Mouse (Mus musculus): ENCODE data around the gene Car4.

Car4 gene

DNA sequence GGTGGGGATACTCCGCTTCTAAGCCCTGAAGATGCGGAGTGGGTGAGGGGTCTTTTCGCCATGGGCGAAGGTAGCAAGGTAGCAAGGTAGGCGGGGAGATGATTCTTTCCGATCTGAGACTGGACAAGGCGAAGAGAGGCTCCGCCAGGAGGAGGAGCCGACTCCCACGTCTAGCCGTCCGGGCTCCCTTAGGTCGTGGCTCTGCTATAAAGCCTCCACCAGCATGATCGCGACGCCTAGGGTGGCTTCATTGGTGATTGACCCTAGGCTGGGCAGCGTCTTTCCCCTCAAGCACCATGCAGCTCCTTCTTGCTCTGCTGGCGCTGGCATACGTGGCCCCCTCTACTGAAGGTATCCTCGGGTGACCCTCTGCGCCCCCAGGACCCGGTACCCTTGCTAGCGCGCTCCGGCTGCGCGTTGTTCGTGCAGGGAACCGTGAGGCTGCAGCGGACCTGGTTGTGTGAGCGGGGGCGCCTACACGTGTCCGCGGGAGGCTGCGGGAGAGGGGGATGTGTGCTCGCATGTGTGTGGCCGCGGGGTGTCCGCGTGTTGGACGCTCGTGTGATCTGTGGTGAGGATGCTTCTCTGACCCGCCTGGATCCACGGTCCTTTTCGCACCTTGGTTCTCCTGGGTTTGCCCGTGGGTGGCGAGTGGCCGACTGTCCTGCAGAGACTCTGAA lies at the start of gene Car4:
Gene Car4, plus strand, starts transcription at position 196 of the 680 bp plus-strand sequence.
- peak; percentile 81 for DNase-seq

DNA sequence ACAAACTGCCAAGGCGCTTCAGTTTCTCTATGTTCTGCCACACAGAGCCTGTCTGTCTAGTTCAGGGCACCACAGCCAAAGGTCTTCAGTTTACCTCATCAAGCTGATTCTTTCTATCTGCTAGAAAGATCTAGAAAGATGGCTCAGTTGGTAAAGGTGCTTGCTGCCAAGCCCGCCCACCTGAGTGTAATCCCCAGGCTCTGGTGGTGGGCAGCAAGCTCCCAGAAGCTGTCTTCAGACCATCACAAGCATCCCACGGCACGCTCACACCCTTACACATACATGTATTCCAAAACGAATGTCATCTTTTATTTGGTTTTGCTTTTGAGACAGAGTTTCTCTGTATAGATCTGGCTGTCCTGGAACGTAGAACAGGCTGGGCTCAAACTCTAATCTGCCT lies 49.1 kb upstream of the Car4 start:
- DNase-seq: no peak

DNA sequence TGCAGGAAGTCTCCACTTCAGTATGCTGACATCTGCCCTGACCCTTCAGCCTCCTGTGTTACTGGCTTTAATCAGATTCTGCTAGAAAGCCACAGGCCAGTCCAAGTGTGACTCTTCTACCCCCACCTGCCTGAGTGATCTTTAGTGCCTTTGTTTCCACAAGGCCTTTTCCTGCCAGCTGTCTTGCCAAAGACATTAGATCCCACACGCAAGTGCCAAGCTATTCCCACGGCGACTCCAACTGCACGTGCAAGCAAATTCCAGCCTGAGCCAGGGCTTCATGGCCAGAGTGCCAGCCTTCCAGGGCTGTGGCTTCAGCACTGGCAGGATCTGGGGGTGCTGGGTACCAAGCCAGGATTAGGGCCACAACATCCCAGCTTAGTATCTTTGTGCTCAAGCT lies 47.2 kb upstream of the Car4 start:
- DNase-seq: no peak

DNA sequence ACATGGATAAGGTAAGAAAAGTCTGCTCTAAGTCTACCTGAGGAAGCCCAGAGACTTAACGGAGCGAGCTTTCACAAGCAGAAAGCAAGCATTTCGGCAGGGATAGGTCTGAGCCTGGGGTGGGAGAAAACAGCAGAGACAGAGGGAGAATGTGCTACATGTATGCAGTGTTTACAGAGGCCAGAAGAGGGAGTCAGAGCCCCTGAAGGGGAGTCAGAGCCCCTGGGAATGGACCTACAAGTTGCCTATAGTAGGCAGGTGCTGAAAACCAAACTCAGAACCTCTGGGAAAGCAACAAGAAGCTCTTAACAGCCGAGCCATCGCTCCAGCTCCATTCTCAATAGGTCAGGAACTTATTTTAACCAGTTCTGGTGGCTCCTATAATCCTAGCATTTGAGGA lies 42.9 kb upstream of the Car4 start:
- DNase-seq: no peak

DNA sequence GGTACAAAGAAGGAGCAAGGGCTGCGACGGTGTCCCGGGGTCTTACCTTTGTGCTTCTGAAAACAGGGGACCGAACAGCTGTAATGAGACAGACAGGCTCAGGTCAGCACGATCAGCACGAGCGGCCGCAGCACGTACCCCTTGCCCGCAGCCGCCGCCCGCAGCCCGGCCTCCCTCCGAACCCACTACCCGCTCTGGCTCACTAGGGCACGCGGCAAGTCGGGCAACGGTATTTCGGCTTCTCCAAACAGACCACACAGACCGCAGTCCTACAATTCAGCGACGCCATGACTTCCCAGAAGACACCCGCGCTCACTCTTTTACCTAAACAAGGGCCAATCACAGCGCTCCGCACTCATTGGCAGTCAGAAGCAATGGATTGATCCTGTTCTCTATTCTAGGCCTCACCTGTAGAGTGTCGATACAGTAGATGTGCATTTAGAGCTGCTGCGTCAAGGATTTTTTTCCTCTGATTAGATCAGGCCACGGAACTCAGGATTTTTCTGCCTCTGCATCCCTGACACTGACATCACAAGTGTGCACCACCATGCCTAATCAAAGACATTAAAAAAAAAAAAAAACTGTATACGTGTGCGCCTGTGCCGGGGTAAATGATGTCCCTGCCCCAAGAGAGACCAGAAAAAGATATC lies 41.4 kb upstream of the Car4 start, which contains the start of gene Znhit3:
Gene Znhit3, minus strand, starts transcription at position 314 of the 650 bp plus-strand sequence.
- peak; percentile 94 for DNase-seq

DNA sequence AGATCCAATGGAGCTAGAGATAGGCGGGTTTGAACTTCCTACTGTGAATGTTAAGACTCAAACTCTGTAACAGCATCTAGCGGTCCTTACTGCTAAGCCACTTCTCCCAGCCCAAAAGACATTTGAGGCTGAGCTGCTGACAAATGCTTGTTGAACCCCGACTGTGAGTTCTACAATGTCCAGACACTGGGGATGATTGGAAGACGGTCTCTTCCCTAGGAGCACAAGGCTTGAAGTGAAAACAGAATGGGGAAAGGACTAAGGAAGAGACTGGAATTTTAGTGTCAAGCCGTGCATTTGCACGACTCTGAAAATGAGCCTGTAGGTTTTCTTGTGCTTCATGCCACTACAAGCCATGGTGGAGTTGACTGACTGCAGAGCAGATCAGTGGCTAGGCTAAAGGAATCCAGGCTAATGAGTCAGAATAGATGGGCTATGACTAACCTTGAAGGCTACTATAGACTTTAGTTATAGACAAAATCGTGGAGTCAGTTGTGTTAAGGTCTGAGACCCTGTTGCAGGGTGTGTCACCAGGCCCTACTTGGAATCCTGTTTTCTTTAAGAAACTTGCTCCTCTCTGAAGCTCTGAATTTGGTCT lies 40.8 kb upstream of the Car4 start:
- DNase-seq: no peak

DNA sequence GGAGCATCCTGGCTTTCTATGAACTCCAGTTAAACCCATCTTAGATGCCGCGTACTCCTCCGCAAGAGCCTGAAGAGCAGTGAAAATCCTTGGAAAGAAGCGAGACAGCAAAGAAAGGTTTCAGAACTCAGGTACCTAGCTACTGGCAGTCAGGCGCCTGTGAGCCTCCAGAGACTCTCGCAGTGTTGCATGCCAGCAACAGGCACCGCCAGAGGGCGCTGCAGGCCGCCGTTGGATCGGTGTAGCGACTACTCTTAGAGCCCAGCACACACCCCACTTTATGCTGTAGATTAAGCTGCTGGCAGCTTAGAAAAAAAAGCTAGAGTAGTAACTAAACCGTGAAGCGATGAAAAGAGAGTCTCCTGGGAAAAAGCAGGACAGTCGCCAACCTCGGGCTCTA lies 39.2 kb upstream of the Car4 start:
- DNase-seq: peak; percentile 94

DNA sequence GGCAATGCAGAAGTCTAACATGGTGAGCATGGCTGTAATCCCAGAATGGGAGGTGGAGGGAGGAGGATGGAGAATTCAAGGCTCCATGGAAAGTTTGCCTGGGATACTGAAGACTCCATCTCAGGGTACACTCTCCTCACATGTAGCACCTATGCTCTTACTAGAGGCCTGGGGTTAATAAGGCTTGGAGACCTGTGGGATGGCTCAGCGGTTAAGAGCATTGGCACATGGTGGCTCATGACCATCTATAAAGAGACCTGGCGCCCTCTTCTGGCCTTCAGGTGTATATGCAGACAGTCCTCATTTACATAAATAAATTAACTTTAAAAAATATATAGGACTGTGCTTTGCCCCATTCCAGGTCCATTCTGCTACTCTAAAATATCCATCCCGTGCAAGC lies 38.3 kb upstream of the Car4 start:
- DNase-seq: peak; percentile 38

DNA sequence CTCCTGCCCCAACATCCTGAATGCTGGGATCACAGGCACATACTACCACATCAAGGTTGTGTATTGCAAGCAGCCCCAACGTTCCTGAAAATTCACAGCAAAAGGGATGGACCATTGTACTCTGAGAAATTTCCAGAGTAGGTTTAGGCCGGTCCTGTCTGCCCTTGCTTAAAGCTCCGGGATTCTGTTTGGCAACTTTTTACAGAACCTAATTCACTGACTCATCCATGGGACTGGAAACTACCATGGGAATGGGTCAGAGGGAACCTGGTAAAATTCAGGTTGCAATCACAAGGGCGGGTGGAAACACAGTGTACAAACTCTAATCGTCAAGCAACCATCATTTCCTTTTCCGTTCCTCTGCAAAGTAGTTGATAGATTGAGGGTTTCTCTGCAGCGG lies 37.6 kb upstream of the Car4 start:
- DNase-seq: no peak

DNA sequence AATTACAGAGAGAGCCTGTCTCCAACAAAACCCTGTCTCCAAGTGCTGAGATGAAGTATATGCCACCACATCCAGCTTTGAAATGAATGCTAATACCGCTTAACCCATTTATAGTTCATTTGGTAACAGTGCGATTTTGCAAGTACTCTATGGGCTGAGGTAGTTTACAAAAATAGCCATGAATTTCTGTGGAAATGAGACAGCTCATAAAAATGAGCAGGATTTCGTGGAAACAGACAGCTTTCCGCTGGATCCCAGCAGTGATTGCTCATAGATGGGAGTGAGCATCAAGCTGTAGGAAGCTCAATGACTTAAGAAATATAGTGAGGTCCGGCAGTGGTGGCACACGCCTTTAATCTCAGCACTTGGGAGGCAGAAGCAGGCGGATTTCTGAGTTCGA lies 36.6 kb upstream of the Car4 start:
- DNase-seq: no peak

DNA sequence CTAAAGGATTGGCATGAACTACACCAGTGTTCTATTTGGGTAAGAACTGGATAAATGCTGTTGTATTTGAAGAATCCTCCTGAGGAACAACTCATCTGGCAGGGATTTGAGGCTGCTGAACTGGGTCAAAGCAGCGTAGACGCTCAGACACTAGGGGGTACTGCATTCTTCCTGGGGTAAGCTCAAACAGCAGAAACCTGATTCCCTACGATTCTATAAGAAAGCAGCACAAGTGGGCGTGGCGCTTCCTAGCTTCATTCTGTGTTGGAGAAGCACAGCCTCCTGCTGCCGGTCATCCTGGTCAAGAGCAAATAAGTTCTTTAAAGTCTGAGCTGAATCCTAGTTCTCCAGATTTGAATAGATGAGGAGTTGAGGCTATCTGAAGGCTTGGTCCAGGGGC lies 25.3 kb upstream of the Car4 start:
- no peak for DNase-seq

DNA sequence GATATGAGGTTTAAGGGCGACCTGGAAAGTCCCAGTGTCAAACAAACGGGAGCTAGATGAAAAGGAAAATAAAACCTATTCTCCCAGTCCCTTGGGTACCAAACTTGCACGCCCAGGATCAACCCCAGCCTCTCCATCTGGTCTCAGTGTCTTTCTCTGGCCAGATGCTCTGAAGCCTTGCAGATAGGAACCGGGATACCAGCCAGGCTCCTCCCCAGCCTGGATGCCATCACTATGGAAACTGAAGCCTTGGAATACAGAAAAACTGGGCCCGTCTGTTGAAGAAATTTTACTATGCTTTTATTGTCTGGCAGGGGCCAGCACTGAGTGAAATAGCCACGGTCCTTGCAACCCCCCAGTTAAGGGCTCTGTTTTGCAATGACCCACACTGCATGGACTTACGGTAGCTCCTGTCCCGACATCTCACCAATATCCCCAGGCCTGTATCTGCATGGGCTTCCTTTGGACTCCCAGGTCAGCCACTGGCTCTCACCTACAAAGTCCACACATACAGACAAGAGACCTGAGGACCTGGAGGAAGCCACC lies 18.0 kb upstream of the Car4 start:
- no peak for DNase-seq

DNA sequence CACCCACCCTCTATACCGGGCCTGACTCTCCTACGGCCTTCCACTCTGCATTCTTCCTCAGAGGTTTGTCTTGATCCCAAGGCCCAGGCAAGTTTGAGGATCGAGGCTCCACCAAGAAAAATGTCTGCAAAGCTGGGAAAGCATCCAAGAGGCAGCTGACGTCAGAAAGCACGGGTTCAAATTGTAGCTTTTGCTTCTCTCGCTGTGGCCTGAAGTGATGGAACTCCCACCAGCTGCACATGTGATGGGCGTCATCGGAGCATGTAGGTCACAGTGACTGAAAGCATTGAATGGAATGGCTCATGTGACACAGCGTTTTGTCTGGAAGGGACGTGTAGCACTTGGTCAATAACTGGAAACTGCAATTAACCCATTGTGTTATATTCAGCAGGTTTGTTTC lies 17.4 kb upstream of the Car4 start:
- no peak for DNase-seq

DNA sequence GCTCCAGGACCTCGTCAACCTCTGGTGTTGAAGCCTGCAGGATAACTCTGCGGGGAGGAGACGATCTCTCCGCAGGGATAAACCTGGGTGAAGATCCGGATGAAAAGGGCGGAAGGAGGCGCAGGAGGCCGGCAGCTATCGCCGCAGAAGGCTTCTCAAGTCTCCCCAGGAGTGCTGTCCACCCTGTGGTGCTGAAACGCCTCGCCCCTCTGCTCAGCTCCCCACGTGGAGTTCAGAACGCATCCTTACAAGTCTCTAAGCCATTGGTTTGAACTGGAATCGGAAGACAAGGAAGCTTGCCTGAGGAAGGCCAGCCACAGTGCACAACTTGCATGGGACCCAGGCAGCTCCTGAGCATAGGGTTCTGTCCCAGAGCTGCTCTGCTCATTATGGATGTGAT lies 13.6 kb upstream of the Car4 start:
- DNase-seq: no peak

DNA sequence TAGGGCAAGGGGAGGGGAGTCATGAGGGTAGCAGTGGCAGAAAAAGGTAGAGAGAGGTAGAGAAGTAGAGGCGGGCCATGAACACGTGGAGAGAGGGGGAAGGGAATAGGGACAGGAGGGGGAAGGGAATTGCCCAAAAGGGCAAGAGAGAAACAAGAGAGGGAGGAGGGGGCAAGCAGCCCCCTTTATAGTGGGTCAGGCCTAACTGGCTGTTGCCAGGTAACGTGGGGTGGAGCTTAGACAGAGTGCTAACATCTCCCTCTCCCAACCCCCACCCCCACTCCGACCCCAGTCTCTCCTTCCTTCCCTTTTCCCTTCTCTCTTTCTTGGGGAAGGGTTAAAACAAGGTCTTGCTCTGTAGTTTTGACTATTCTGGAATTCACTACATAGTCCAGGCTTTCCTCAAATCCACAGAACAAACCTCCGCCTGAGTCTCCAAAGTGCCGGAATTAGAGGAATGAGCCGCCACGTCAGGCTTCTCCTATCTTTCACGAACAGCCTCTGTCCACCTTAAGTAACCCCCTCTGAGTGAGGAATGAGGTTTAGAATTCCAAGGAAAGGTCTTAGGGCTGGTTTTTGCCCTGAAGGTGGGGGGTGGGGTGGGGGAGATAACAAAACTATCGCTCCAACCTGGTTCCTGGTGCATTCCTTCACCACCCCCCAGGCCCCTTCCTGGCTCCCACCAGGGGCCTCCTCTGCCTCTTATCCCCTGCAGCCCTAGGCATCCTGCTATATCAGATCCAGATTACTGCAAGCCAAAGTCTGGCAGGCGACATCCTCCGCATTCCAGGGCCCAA lies 12.7 kb upstream of the Car4 start:
- DNase-seq: no peak

DNA sequence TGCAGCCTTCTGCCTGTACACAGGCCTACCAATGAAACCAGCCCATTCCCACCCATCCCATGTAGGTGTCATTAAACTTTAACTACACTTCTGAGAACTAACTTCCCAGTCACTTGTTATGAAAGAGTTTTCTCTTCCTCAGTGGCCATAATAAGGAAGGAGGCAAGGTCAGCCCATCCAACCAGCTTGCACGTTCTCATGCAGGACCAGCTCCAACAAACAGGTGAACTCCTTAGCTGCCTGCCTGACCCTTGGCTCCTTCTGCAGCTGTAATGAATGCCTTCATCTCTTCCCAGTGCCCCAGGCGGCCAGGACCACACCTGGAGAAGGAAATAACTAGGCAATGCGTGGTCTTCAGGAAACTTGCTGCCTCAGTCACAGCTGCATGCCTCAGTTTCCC lies 11.7 kb upstream of the Car4 start:
- no peak for DNase-seq

DNA sequence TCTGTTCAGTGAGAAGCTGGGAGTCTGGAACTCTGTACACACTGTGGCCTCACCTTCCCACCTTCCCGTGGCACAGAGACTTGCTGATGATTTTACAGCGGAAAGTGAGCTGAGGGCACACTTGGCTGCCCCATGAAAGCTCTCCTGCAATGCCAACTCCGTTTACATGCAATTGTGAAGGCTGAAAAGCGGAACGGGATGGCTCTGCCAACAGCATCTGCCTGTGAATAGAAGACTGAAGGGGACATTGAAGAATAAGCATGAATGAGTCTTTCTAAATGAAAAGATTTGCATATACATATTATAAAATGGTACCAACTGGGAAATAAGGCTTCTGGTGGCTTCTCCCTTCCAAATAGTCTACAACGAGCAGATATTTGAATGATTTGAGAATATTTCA lies 10.4 kb upstream of the Car4 start:
- no peak for DNase-seq

DNA sequence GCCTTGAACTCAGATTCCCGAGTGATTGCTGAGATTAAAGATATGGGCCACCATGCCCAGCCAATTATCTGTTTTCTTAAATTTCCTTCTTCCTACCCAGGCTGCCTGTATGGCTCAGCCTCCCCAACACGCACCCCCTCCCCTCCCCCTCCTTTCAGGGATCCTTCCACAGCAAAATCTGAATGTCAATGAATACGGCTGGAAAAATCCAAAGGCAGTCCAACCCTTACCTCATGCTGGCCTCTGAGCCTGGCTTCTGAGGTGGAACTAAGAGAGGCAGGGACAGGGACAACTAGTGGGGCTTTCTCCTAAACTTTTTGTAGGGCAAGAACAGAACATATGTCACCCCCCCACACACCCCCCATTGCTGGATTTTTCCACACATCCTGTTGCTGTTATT lies 9.5 kb upstream of the Car4 start:
- no peak for DNase-seq

DNA sequence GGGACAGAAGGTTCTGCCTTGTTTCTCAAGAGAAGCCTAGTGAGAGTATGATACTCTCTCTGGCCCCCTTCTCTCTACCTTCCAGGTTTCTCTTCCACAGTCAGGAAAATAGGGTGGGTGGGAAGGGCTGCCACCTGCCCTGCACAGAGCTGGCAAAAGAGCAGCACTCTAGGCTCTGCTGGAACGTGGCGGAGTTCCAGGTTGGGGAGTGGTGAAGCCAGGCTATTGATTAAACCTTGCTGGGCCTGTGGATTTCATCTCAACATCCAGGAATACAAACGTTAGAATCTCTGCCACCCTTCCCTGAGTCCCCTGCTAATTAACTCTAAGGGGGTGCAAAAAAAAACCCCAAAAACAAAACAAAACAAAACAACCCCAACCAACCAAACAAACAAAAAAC lies 9.1 kb upstream of the Car4 start:
- no peak for DNase-seq

DNA sequence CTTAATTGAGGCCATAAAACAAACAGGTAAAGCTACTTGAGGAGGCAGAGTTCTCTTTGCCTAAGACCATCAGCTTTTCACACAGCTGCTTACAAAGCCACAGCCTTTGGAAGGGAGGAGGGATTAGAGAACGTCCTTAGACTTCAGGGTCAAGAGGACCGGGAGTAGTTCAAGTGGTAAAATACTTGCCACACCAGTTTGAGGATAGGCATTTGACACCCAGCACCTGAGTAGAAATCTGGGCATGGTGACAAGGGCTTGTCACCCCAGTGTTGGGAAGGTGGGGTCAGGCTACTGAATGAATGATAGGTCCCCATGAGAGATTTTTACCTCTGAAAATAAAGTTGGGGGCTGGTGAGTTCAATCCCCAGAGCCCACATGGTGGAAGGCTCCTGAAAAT lies 5.0 kb upstream of the Car4 start:
- DNase-seq: no peak

DNA sequence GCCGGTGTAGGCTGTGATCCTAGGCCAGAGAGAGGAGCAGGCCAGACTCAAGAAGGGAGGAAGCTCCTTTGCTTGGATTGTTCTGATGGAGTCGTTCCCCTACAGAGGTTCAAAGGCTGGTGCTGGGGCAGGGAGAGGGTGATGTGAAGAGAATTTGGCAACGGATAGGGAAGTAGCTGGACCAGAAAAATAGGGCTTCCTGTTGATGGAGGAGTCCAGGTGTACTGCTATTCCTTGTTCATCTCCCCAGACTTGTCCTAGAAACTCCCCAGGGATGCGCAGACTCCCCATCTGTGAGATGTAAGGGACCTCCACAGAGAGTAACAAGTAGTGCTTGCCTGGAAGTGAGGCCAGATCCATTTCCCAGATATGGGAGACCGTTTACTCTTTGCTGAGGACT lies 1.2 kb upstream of the Car4 start:
- peak; percentile 51 for DNase-seq

DNA sequence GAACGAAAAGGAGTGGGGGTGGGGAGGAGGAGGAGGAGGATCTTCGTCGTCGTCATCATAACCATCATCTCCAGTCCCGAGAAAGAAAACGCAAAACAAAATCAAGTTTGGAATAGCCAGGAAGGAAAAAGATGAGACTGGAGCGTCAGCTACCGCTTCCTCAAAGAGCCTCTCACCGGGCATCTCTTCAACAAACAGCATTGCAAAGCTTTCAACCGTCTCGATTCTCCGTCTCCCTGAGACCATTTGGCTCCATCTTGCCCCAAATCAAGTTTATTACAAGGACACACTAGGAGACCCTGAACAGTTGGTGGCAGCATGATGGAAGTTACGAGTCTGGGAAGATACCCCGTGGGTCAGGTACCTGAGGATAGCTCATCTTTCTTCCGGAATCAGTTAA lies 415 bp upstream of the Car4 start:
- DNase-seq: no peak

DNA sequence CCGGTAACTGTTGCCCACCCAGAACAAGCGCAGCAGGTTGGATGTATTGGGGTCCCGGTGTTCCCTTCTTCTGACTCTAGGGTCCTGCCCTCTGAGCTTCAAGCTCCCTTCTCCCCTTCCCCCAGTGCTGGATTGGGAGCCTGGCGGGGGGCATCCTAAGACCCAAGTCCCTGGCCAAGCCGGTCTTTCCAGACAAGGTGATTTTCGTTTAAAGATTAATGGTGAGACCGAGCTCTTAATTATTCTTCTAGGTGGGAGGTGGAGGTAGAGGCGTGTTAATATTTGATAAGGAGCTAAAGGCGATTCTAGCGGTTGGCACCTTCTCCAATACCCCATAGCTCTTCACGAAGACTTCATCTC lies 665 bp downstream of the Car4 start:
- peak; percentile 61 for DNase-seq

DNA sequence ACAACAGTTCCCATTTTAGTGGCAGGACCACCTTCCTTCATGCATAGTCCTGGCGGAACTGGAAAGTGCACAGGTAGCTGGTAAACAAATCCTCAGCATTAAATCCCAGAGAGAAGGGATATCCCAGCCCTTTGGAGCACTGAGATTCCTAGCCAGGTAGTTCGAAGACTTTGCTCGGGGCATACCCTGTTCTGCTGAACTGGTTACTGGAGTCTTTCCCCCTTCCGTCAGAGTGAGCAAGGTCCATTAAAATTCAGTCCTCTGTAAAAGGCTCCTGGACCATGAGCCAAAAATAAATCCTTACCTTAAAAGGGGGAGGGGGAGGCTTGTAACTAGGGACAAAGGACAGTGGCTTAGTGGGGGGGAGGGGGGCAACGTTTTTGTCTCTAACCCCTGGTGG lies 1.6 kb downstream of the Car4 start:
- no peak for DNase-seq
